Mouse (Mus musculus): Measurements from ENCODE around the gene Ube2v1.

- TF ChIP-seq UBTF (IDR thresholded peaks at IDR 0.05; ENCODE audit: borderline replicate concordance, insufficient read depth, low read depth, low read length) (no peak), CHD2 (IDR thresholded peaks at IDR 0.05; ENCODE audit: low read length) (no peak), POLR2A (IDR thresholded peaks at IDR 0.05; ENCODE audit: control insufficient read depth in 1 of 2, insufficient read depth in 1 of 2, low read depth in 1 of 2, low read length in 2 of 2, poor library complexity in 1 of 2) (no peak), RAD21 (IDR thresholded peaks at IDR 0.05; ENCODE audit: low read depth, low read length) (no peak), GABPA (IDR thresholded peaks at IDR 0.05; ENCODE audit: low read depth, low read length) (no peak), ZC3H11A (IDR thresholded peaks at IDR 0.05; ENCODE audit: low read depth, low read length) (no peak)
Observed at GRCm38 (mm10) chr2:167578521-167578920, 53.4 kb downstream of the Ube2v1 start.
